Mouse (Mus musculus) heart, adult 8-10 months (tissue): ENCODE data around the gene Gm7029. TPM values are rescaled to one million over a fixed set of nuclear protein-coding genes. Genes with fewer than 3 reads are reported as not detected.
"Not testable (repeated sequence)": the region's sequence is repeated elsewhere in the genome, so short reads cannot be mapped to it uniquely, and the experiment has no call there.

ENCODE experiments used
- DNase-seq: peaks from one replicate; pipeline ENCODE4 v3.0.0; 2022; ENCODE audit warnings: low spot score
- total RNA-seq, 4 experiments: library from RNA; stranded (reverse); gene quantifications; 2 replicates each; pipeline ENCODE4 v1.2.4; 2022

Gm7029 gene
- not detected for total RNA-seq

GRCm38 (mm10) chr17:33873537-33873936 is at the start of gene Gm7029:
TSS of gene Gm7029 (plus strand) at chr17:33873837.
- DNase-seq: not testable (repeated sequence)

- DNase-seq: peak; percentile 99
Observed at GRCm38 (mm10) chr17:33824084-33824996, 49.3 kb upstream of the Gm7029 start, which contains the start of the genes Rps28 and Ndufa7. TSS of gene Rps28 (minus strand) at chr17:33824562. TSS of gene Ndufa7 (plus strand) at chr17:33824572.

- not testable (repeated sequence) for DNase-seq
Observed at GRCm38 (mm10) chr17:33824997-33825330, 48.7 kb upstream of the Gm7029 start.

DNA sequence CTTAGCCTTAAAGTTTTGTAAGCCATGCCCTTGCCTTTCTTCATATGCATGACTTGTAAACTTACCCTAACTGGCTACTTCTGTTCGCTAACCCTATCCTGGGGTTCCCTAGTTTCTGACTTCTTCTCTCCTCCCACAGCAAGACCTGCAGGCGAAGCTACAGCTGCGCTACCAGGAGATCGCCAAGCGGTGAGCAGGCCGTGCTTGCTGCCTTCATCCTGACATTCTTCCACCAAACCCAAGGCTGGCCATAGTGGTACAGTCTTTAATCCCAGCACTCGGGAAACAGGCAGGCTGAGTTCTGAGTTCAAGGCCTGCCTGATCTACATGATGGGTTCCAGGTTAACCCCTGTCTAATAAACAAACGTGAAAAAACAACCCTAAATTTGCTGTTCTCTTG is 48.2 kb upstream of the Gm7029 start:
- DNase-seq: no peak

- peak; percentile 79 for DNase-seq
Observed at GRCm38 (mm10) chr17:33826850-33827249, 46.8 kb upstream of the Gm7029 start.

GRCm38 (mm10) chr17:33828892-33829291 is 44.7 kb upstream of the Gm7029 start:
- peak; percentile 90 for DNase-seq

- no peak for DNase-seq
Observed at GRCm38 (mm10) chr17:33829561-33829960, 44.1 kb upstream of the Gm7029 start.

DNA sequence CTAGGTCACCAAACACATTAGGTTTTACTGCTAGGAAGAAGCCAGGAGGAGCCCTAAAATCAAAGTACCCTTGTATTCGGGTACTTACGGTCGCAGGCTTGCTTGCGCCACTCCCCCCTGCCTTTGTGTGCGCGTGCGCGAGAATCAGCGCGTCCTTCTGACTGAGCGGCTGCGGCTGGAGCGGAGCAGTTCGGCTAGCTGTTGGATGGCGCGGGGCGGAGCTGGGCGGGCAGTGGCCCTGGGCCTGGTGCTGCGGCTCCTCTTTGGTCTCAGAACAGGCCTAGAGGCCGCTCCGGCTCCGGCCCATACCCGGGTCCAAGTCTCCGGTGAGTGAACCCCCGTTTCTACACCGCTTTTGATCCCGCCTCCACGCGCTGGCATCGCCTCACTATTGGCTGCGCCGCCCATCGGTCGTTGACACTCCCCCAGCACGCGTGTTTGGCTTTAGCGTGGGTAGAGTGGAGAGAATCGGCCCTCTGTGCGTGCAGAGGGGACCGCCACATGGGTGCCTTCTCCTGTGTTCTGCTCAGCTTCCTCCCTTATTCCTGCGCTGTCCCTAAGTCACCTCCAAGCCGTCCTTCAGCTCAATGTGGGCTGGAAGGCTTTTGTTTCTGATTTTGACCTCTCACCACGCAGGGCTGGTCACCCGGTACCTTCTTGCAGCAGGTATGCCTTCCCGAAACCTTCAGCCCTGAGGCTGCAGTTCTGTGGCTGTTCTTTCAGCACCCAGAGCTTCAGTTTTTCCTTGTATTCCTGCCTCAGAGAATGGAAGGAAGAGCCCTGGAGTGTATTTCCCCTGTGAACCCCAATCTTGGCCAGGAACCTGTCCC is 30.5 kb upstream of the Gm7029 start, which contains the start of gene Cd320:
TSS of gene Cd320 (plus strand) at position 126 of the 830 bp plus-strand sequence.
- peak; percentile 93 for DNase-seq

GRCm38 (mm10) chr17:33844196-33844595 is 29.4 kb upstream of the Gm7029 start:
- no peak for DNase-seq

DNA sequence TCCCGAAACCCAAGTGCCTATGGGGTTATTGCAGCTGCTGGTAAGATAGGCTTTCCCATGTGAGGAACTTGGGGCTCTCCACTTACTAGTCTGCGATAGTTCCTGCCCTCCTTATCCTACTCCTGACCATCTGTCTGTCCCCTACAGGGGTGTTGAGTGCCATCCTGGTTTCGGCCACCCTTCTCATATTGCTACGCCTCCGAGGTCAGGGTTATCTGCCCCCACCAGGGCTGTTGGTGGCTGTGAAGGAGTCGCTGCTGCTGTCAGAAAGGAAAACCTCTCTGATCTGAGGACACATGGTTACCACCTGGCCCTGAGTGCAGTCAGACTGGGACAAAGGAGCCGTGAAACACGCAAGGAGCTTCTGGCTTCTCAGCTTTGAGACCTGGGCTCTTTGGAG is 25.5 kb upstream of the Gm7029 start:
- DNase-seq: no peak

- DNase-seq: no peak
Observed at GRCm38 (mm10) chr17:33851331-33851730, 22.3 kb upstream of the Gm7029 start.

DNA sequence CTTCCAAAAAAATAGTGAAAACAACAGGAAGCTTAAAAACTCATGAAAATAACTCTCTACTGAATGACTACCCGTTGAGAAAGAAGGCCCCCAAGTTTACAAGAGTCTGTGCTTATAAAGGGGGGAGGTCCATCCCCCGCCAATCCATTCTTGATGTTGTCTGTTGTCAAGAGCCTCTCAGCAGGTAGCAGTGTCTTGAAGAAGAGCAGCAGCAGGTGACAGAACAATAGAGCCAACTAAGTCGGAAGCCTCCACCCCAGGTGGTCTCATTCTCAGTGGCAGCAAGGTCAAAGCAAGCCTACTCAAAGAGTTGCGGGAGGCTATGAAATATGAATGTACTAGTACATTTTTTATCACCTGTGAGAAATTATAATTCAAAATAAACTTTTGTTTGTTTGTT is 15.8 kb upstream of the Gm7029 start:
- DNase-seq: no peak

DNA sequence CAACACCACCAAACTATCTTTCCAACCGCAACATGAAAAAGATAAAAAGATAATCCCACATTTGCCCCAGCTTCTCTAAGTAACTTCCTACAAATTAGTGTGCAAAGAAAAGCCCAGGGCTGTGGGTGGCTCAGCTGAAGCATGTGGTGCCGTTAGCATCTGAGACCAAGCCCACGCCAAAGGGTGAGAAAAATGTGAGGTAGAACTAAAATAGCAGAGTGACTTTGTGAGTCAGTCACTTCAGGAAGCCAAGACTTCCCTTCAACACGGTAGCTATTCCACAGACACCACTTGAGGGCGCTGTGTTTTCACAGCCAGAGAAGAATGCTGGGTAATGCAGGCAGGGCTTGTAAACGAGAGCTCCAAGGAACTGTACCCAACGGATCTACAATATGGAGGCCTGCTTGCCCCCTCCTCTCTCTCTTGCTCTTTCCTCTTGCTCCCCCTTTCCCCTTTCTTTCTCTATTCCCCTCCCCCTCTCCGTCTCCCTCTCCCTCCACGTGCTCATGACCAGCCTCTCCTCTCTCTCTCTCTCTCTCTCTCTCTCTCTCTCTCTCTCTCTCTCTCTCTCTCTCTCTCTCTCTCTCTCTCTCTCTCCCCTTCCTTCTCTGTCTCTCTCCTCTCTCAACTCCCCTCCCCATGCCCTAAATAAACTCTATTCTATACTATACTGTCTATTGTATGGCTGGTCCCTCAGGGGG is 8.2 kb upstream of the Gm7029 start:
- DNase-seq: peak; percentile 31

DNA sequence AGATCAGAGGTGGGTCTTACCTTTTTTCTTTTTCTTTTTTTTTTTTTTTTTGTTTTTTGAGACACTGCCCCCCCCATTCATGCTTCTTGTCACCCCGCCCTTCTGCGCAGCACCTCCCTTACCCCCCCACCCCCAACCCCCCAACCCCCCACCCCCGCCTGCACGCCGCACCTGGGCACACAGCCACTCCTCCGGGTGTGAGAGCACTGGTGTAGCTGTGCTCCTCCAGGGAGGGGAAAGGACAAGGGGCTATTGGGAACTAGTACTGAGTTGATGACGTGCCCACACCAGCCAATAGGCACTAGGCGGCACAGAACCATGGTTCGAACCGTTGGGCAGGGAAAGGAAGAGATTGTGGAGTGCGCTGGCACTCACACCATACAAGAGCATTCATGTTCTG is 774 bp downstream of the Gm7029 start:
- DNase-seq: no peak

DNA sequence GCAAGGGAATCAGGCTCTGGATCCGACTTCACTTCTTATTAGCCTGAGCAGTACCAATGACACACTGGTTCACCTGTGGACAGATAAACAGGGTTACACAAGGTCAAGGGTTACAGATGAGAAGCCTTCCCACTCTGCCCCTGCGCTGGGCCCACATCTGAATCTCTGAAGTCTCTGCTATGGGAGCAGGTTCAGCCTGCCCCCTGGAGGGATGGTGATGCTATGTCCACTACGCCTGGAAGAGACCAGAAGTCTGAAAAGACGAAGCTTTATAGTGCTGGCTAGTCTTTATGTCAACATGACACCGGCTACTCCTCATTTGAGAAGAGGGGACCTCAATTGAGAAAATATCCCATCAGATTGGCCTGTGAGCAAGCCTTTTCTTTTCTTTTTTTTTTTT is 2.2 kb downstream of the Gm7029 start:
- DNase-seq: not testable (repeated sequence)

GRCm38 (mm10) chr17:33884320-33884719 is 10.7 kb downstream of the Gm7029 start:
- not testable (repeated sequence) for DNase-seq

- DNase-seq: not testable (repeated sequence)
Observed at GRCm38 (mm10) chr17:33887802-33888201, 14.2 kb downstream of the Gm7029 start.

DNA sequence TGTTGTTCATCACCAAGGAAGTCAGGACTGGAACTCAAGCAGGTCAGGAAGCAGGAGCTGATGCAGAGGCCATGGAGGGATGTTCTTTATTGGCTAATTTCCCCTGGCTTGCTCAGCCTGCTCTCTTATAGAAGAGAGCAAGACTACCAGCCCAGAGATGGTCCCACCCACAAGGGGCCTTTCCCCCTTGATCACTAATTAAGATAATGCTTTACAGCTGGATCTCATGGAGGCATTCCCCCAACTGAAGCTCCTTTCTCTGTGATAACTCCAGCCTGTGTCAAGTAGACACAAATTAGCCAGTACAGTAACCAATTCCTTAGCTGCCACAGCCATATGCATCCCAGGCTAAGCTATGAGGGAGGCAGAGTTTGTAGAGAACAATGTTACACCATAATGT is 14.6 kb downstream of the Gm7029 start:
- DNase-seq: not testable (repeated sequence)

- not testable (repeated sequence) for DNase-seq
Observed at GRCm38 (mm10) chr17:33889941-33890532, 16.4 kb downstream of the Gm7029 start.

DNA sequence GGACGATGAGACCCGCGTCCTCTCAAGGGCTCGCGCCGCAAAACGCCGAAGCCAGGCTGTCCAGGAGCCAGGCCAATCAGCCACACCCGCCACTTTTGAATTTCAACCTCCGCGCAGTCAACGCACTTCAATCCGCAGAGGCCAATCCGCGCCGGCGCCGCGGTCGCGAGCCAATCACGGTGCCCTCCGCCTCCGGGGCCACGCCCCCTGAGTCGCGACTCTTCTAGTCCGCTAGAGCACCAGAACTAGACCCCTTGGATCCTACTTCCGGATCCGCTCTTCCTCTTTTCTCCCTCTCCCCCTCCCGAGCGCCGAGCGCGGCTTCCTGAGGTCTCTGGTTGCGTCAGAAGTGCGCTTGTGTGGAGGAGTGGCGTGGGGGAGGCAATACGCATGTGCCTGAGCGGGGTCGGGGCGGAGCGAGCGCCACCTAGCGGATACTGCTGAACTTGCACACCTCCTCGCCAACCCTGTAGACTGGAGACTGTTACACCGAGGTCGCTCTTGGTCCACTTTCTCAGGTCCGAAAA is 17.0 kb downstream of the Gm7029 start, which contains the start of gene Kifc1:
TSS of gene Kifc1 (minus strand) at position 129 of the 527 bp plus-strand sequence.
- DNase-seq: peak; percentile 99

DNA sequence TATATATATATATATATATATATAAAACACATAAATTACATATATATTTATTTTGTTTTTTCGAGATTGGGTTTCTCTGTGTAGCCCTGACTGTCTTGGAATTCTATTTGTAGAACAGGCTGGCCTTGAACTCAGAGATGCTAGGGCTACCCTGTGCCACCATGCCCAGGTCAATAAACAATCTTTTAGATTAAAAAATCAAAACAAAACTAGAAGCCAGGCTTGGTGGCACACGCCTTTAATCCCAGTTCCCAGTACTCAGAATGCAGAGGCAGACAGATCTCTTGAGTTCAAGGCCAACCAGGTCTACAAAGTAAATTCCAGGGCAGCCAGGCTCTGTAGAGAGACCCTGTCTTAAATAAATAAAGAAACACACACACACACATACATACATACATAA is 17.7 kb downstream of the Gm7029 start:
- no peak for DNase-seq
